Mouse (Mus musculus) adrenal gland, postnatal 36 days (tissue): ENCODE results near the gene Upk3bl. TPM values are rescaled to one million over a fixed set of nuclear protein-coding genes. Genes with fewer than 3 reads are reported as not detected.
"Not testable (repeated sequence)": the region's sequence is repeated elsewhere in the genome, so short reads cannot be mapped to it uniquely, and the experiment has no call there.

Experiments used
- DNase-seq, 2 experiments: peaks; one replicate each; pipeline ENCODE4 v3.0.0; 2021; ENCODE audit warnings: mixed read lengths in 1 of 2
- microRNA-seq: library from miRNA; unstranded; fragments of <30 nt; microRNA quantifications from one replicate; pipeline ENCODE4 v1.2.0, GENCODE M21; 2021
- total RNA-seq, 2 experiments: library from RNA; stranded (reverse); gene quantifications; 2 replicates each; pipeline ENCODE4 v1.2.3; 2021

The Upk3bl gene
- total RNA-seq, 2 experiments from 2014 or later = not detected

DNA sequence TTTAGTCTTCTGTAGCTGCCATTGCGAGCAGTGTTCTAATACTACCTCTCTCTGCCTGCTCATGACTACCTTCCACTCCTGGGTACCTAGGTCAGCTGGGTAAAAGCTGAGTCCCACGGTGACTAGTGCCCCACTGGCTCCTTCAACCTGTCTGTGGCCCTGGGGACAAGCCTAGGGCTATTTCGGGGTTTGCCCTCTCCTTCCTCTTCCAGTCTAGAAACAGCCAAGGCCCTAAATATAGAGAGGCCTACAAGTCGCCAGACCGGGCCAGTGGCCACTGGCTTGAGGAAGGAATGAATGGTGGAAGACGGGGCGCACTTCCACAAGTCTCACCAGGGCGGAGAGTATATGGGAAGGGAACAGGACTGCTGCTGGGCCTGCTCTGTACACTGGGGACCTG, 32.0 kb downstream of the Upk3bl start:
- no peak for DNase-seq

DNA sequence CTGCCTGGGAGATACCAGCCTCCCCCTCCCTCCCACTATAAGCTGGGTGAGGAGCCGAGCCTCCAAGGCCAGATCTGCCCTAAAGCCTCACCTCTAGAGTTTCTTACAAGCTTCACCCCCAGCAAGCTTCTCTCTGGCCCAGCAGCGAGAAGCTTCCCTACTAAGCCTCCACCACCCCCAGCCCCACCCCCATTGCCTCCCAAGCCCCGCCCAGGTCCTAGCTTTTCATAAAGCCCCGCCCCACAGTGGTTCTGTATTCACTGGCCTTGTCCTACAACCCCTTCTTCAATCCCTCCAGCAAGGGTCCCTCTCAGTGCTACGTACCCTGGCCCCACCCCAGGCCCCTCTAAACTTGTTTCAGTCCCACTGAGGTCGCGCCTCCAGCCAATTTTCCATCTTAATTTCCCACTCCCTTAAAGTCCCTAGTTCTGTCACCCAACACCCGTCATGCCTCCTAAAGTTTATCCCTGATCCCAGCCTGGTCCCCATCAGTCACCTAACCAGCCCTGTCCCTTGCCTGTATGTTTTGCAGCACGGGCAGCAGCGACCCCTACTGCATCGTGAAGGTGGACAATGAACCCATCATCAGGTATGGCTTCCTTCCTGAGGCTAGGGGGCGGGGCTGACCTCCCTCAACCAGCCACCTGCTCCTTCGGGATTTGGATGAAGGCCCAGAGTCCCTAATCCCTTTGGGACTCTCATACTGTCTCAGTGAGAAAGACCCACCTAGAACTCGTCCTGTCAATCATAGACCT, 34.7 kb downstream of the Upk3bl start:
- no peak for DNase-seq

DNA sequence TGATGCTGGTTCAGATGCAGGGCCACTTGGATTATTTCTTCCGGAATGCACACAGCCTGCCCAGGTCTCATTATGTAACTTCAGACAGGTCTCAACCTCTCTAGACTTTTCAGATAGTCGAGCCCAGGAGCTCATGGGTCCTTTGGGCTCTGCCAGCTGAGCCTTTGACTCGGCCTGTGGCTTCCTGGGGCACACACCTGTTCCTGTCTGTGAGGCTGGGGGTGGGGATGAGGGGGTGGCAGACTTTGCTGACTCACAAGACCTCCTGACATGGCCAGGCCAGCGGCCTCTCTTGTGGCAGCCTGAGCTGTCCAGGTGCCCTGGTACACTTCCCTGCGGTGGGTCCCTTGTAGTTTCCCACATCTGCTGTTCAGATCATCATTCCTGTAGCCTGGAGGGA, 37.6 kb downstream of the Upk3bl start:
- no peak for DNase-seq

DNA sequence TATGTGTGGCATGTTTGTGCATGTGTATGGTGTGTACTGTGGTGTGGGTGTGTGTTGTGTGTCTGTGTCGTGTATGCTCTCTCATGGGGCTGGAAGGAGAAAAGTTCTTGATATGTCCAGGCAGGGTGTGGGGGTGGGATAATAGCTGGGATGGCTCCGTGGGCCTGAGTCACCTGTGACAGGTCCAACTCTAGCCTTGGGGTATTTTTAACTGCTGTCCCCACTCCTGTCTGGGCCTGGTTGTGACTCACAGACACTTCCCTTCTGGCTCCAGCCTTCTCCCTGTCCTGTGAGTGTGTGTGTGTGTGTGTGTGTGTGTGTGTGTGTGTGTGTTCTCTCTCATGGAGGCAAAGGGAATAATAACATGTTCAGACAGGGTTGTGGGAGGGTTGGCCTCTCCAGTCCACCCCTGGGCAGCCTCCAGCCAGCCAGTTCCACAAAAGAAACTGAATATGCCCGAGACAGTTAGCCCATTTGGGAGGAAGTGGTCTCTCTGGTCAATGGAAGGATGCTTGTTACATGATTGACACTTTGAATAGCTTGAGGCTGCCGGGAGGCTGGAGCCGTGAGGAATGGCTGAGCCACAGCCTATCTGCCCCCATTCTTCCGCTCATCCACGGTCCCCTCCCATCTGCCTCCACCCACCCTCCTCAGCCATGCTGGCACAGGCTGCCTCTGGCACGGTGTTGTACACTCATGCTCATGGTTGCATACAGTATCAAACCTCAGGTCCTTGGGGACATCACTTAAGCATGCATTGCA, 40.1 kb downstream of the Upk3bl start:
- DNase-seq = no peak

DNA sequence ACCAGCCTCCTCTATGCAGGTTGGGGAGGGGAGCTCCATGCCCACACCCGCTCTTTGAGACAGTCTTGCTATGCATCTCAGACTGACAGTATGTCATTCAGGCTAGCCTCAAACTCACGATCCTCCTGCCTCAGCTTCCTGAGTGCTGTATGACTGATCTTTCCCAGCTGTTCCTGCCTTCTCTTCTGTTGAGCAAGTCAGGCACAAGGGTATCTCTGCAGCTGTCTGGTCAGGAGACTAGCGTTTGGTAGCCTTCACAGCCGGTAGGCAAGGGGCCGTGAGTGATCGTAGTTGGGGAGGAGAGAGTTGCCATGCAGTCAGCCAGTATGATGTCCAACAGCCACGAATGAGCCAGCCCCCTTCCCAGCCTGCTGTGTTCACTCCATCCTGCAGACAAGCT, 40.8 kb downstream of the Upk3bl start:
- DNase-seq = no peak

DNA sequence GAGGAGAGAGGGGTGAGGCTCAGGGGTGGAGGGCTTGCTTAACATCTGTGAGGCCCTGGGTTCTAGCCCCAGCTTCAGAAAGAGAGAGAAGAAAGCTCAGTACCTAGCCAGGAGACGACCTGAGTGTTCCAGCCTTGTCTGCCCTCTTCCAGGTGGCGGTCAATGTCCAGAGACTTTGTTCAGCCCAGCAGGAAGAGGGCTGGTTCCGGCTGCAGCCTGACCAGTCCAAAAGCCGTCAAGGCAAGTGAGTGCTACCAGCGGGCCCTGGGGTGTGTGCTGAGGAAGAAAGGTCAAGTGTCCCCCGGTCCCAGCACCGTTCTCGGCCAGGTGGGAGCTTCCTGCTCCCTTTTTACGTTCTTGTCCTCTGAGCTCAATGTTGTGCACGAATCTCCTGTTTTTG, 44.2 kb downstream of the Upk3bl start:
- DNase-seq = no peak

DNA sequence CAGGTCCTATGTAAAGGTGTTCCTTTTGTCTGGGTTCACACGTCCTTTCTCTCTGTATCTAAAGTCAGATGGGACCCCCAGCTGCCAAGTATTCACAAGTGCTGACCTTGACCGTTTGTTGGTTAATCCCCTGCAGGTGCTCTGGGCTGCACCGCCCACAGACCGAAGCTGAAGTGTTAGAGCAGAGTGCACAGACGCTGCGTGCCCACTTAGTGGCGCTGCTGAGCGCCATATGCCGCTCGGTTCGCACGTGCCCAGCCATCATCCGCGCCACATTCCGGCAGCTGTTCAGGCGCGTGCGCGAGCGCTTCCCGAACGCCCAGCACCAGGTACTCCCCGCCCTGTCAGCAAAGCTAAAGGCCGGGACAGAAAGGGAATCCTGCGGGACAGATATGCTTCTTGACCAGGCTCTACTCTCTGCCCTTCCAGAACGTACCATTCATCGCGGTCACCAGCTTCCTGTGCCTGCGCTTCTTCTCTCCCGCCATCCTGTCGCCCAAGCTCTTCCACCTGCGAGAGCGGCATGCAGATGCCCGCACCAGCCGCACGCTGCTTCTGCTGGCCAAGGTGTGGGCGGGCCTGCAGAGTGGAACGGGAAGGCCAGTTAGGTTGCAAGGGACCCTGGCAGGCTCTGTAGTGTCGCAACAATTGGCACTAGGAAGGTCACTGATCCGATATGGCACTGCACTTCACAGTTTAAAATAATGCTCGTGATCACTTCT, 48.0 kb downstream of the Upk3bl start:
- peak; percentile 79 to 82 for DNase-seq

DNA sequence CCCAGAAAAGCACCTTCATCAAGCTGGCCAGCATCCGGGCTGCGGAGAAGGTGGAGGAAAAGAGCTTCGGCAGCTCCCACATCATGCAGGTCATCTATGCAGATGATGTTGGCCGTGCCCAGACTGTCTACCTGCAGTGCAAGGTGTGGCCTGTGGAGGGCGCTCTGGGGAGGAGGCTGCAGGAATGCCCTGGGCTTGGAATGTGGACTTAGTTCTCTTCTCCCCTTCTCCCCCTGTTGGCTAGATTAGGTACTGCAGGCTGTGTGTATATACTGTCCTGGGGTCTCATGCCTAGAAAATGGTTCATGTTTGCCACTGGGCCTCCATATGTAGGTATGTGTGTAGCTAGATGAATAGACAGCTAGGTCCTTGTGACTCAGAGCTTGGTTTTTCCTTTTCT, 50.2 kb downstream of the Upk3bl start:
- no peak for DNase-seq

DNA sequence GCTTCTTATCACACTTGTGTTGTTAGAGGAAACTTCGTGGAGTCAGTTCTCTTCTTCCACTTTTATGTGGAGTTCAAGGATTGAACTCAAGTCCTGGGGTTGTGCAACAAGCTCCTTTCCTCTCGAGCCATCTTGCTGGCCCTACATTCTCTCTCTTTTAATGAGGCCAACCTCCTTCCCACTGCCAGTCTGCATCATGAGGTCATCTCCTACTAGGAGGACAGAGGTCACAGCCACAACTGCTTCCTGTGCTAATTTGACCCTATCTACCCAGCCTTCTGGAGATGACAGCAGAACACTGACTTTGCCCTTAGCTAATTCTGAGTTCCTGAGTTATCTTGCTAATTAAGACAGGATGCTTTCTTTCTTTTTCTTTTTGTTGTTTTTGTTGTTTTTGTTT, 54.2 kb downstream of the Upk3bl start:
- DNase-seq = no peak

DNA sequence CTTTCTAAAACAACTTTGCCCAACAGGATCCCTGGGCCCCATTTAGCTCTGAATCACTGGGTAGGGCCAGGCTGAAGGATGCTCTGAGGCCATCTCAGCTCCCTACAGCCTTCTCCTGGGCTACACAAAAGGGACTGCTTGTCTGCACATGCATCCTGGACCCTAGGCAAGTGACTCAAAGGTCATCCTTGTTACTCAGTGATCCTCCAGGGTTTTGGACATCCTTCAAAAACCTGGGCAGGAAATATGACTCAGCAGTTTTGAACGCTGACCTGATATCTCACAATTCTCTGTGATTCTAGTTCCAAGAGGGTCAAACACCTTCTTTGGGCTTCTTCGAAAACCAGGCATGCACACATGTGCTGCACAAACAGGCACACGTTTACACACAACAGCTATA, 54.8 kb downstream of the Upk3bl start:
- DNase-seq = peak in 1 of 2 experiments; percentile 19

DNA sequence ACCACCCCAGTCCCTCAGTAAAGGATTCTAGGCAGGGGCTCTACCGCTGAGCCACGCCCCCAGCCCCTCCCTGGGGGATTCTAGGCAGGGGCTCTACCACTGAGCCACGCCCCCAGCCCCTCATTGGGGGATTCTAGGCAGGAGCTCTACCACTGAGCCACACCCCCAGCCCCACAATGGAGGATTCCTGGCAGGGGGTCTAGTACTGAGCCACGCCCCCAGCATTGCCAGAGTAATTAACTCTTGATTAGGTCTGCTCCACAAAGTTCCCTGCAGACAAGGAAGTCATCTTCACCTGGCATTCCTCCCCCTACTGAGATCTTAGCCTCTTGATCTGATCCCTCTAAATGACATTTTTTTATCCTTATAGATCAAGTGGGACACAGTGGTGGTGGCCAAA, 59.3 kb downstream of the Upk3bl start:
- DNase-seq = not testable (repeated sequence)

Small RNAs within 50 kb of the gene (microRNA-seq; reads per million reads assigned to microRNA genes)
- not detected for gene Mir7035

Other genes starting within 250 kb of the Upk3bl start
- 1 to 10 TPM; 1.6 to 3.4 TPM for gene Srrm3, start 247.6 kb upstream of the Upk3bl start, total RNA-seq
- 100 to 1,000 TPM in 1 of 2 experiments, 10 to 100 TPM in 1; 85.2 to 330 TPM for gene Hspb1, start 166.6 kb upstream of the Upk3bl start, total RNA-seq
- gene Ywhag, start 119.9 kb upstream of the Upk3bl start, total RNA-seq = 100 to 1,000 TPM; 499 to 690 TPM
- gene Ssc4d, start 80.0 kb upstream of the Upk3bl start, total RNA-seq = 1 to 10 TPM; 2.3 to 3.3 TPM
- gene Zp3, start 74.4 kb upstream of the Upk3bl start, total RNA-seq = not detected
- 10 to 100 TPM; 13.3 to 17.1 TPM for gene Dtx2, start 59.7 kb upstream of the Upk3bl start, total RNA-seq
- 1 to 10 TPM; 5.3 to 6.8 TPM for gene Upk3b, start 16.0 kb upstream of the Upk3bl start, total RNA-seq
- gene Rasa4, start 29.4 kb downstream of the Upk3bl start, total RNA-seq = 10 to 100 TPM; 11.2 to 11.9 TPM
- gene Polr2j, start 62.1 kb downstream of the Upk3bl start, total RNA-seq = 10 to 100 TPM; 69.3 to 96.9 TPM
- 10 to 100 TPM in 1 of 2 experiments, 1 to 10 TPM in 1; 9.6 to 11.5 TPM for gene Lrwd1, start 81.6 kb downstream of the Upk3bl start, total RNA-seq
- 1 to 10 TPM; 6.8 to 7.5 TPM for gene Alkbh4, start 81.7 kb downstream of the Upk3bl start, total RNA-seq
- gene Orai2, start 116.2 kb downstream of the Upk3bl start, total RNA-seq = 1 to 10 TPM; 2.8 to 3.0 TPM
- 10 to 100 TPM; 36.2 to 46.0 TPM for gene Prkrip1, start 144.5 kb downstream of the Upk3bl start, total RNA-seq
- gene Sh2b2, start 192.1 kb downstream of the Upk3bl start, total RNA-seq = 10 to 100 TPM; 19.7 to 21.0 TPM